Mouse (Mus musculus) C2C12 (cell line): Measurements from ENCODE around the gene Bcl11a. TPM values are rescaled to one million over a fixed set of nuclear protein-coding genes. Genes with fewer than 3 reads are reported as not detected.

Source experiments
- H3K27me3 ChIP-seq: one replicate; pipeline ENCODE4 v1.6.1; 2011; ENCODE audit not compliant: control insufficient read depth, insufficient read depth, insufficient read length
- H3K36me3 ChIP-seq: one replicate; pipeline ENCODE4 v1.6.1; 2011; ENCODE audit not compliant: control insufficient read depth, insufficient read depth
- H3K4me3 ChIP-seq: one replicate; pipeline ENCODE4 v1.5.1; 2011; ENCODE audit warnings: mild to moderate bottlenecking, control low read depth; ENCODE audit not compliant: poor library complexity, insufficient read depth, severe bottlenecking
- H3K79me2 ChIP-seq: one replicate; pipeline ENCODE4 v1.6.1; 2011; ENCODE audit not compliant: control insufficient read depth, insufficient read depth
- H3K79me3 ChIP-seq: one replicate; pipeline ENCODE4 v1.6.1; 2011; ENCODE audit warnings: low read depth, control low read depth
- H3ac ChIP-seq: one replicate; pipeline ENCODE3; 2011; ENCODE audit warnings: low read depth; ENCODE audit not compliant: control insufficient read depth, insufficient read length
- CEBPB ChIP-seq: IDR thresholded peaks from one replicate; pipeline ENCODE4 v1.6.1; 2011; ENCODE audit warnings: low read depth, mild to moderate bottlenecking, control low read depth, moderate library complexity
- CTCF ChIP-seq: IDR thresholded peaks from one replicate; pipeline ENCODE4 v1.5.1; 2011; ENCODE audit not compliant: control insufficient read depth, insufficient read depth, insufficient read length
- FOSL1 ChIP-seq: IDR thresholded peaks from one replicate; pipeline ENCODE4 v1.8.0; 2011; ENCODE audit warnings: mild to moderate bottlenecking, low read length; ENCODE audit not compliant: poor library complexity, insufficient read depth, severe bottlenecking
- MAX ChIP-seq: IDR thresholded peaks from one replicate; pipeline ENCODE4 v1.6.1; 2011; ENCODE audit warnings: mild to moderate bottlenecking, control low read depth
- MYOD1 ChIP-seq: IDR thresholded peaks from one replicate; pipeline ENCODE4 v1.6.1; 2011; ENCODE audit warnings: low read depth; ENCODE audit not compliant: control insufficient read depth, insufficient read length
- MYOG ChIP-seq: IDR thresholded peaks from one replicate; pipeline ENCODE4 v1.6.1; 2011; ENCODE audit not compliant: control insufficient read depth, insufficient read length; ENCODE audit errors: extremely low read depth
- USF1 ChIP-seq: IDR thresholded peaks from one replicate; pipeline ENCODE4 v1.6.1; 2011; ENCODE audit warnings: low read depth, mild to moderate bottlenecking, control low read depth, moderate library complexity
- polyA plus RNA-seq: library from polyadenylated mRNA; unstranded; fragments of >200 nt; fragmentation: generic; extraction: Trizol; gene quantifications from one replicate; pipeline ENCODE4 v1.2.1, GENCODE M21; 2012; ENCODE audit warnings: missing spikeins

Gene Bcl11a
- polyA plus RNA-seq, 1 experiment: not detected

DNA sequence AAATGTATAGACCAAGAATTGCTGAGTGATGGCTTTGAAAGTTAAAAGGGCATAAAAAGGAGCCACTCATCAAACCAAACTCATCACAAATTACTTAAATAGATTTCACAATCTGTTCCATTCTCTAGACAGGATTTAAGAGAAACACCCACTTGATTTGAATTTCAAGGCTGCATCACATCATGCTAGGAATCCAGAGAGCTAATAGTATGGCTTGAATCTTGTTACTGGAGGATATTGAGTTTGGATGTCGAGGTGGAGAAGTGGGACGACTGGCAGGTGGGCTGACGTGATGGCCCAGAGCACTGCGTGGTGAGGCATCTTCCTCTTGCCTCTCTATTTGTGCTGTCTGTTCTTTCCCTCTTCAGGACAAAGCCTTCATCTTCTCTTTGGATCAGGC is 99.6 kb downstream of the Bcl11a start:
- no peaks in the 10 kb centered on the region for H3K36me3 ChIP-seq
- no peak overlapping the region for H3K4me3 ChIP-seq
- TF ChIP-seq MAX (no peak), CTCF (no peak), MYOD1 (no peak)
- H3K27me3 ChIP-seq: no peaks in the 10 kb centered on the region
- H3ac ChIP-seq: no peak overlapping the region
- H3K79me3 ChIP-seq: no peaks in the 10 kb centered on the region
- no peaks in the 10 kb centered on the region for H3K79me2 ChIP-seq

- no peak overlapping the region for H3K4me3 ChIP-seq
- H3K79me2 ChIP-seq: no peaks in the 10 kb centered on the region
- H3ac ChIP-seq: no peak overlapping the region
- no peaks in the 10 kb centered on the region for H3K79me3 ChIP-seq
- no peak for TF ChIP-seq CTCF
- TF ChIP-seq MYOD1: no peak
- TF ChIP-seq MYOG: no peak
- TF ChIP-seq FOSL1: no peak
- TF ChIP-seq MAX: no peak
- TF ChIP-seq USF1: no peak
- TF ChIP-seq CEBPB: no peak
- H3K36me3 ChIP-seq: no peaks in the 10 kb centered on the region
- H3K27me3 ChIP-seq: no peaks in the 10 kb centered on the region
These were observed 101.1 kb downstream of the Bcl11a start for GRCm38 (mm10) chr11:24178823-24179476.

DNA sequence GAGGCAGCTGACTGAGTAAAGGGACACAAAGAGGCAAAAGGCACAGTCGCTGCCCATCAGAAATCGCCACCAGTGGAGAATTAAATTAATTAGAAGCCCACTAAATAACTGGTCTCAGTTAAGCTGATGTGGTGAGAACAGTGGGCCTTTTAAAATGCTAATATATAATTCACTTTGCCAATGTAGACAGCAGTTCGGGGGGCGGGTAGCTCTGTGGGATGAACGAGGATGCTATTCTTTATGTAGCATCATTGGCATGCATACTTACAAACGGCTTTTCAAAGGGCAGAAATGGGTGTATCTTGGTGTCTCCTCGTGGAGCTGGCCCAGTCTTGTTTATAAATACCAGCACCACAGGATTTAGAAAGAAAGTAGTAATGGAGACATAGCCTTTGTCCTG is 102.2 kb downstream of the Bcl11a start:
- no peak overlapping the region for H3K4me3 ChIP-seq
- TF ChIP-seq FOSL1 (no peak), CEBPB (no peak), USF1 (no peak), MYOG (no peak), MAX (no peak), MYOD1 (no peak), CTCF (no peak)
- no peaks in the 10 kb centered on the region for H3K79me2 ChIP-seq
- H3K36me3 ChIP-seq: no peaks in the 10 kb centered on the region
- H3K27me3 ChIP-seq: no peaks in the 10 kb centered on the region
- H3K79me3 ChIP-seq: no peaks in the 10 kb centered on the region
- H3ac ChIP-seq: no peak overlapping the region

GRCm38 (mm10) chr11:24183501-24183900 is 105.6 kb downstream of the Bcl11a start:
- no peak overlapping the region for H3ac ChIP-seq
- H3K36me3 ChIP-seq: no peaks in the 10 kb centered on the region
- H3K4me3 ChIP-seq: no peak overlapping the region
- H3K79me2 ChIP-seq: no peaks in the 10 kb centered on the region
- TF ChIP-seq MYOG (no peak), MYOD1 (no peak), USF1 (no peak), CEBPB (no peak)
- no peaks in the 10 kb centered on the region for H3K79me3 ChIP-seq
- no peaks in the 10 kb centered on the region for H3K27me3 ChIP-seq

GRCm38 (mm10) chr11:24184932-24185331 is 107.1 kb downstream of the Bcl11a start:
- no peaks in the 10 kb centered on the region for H3K79me2 ChIP-seq
- H3K79me3 ChIP-seq: no peaks in the 10 kb centered on the region
- TF ChIP-seq CTCF: no peak
- no peak overlapping the region for H3ac ChIP-seq
- no peaks in the 10 kb centered on the region for H3K36me3 ChIP-seq
- H3K27me3 ChIP-seq: no peaks in the 10 kb centered on the region
- no peak overlapping the region for H3K4me3 ChIP-seq

- Histone ChIP-seq H3K36me3 (no peaks in the 10 kb centered on the region), H3K27me3 (no peaks in the 10 kb centered on the region), H3K4me3 (no peak overlapping the region), H3K79me3 (no peaks in the 10 kb centered on the region), H3K79me2 (no peaks in the 10 kb centered on the region), H3ac (no peak overlapping the region)
- TF ChIP-seq MAX: no peak
These were observed 112.6 kb downstream of the Bcl11a start for GRCm38 (mm10) chr11:24190411-24190810.
